ENCODE assay signal across 23 mouse cellular contexts in the genomic region with DNA sequence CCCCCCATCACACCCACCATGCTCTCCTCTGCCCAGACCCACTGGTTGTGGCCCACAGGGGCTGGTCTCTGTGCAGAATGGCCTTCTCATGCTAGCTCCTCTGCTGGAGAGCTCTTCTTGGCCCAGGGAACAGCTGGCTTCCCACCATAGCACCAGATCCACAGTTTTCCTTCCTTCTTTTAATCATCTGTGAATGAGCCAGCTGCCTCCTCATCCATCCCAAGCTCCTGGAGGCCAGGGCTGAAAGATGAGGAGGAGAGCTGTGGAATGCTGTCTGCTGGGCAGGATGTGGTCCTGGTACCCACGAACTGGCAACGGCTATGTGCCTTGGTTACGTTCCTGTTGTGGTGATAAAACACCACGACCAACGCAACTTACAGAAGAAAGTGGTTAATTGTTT.
A peak's percentile ranks its signal among the peaks of the same experiment; 100 is the strongest.
DNase-seq lines count a peak whose midpoint lies in the region; ATAC-seq lines count a peak whose summit lies in the region.
"Had no signal": no experiment of that assay in that cellular context is flagged by ENCODE, and none has a peak within 500 bp of the region (broad histone marks: within the 10 kb centered on the region; RNA-seq: fewer than 3 reads in every experiment).

No protein-coding gene starts in this region.

- H3K36me3 ChIP-seq in midbrain, embryonic 11.5 days (ENCODE audit: control insufficient read depth, insufficient read depth, low read length): no peaks in the 10 kb centered on the region
- no peaks in the 10 kb centered on the region for H3K36me3 ChIP-seq in midbrain, embryonic 10.5 days
- no peaks in the 10 kb centered on the region for H3K36me3 ChIP-seq in heart, embryonic 11.5 days (ENCODE audit: control insufficient read depth, insufficient read depth, low read length)
- H3K36me3 ChIP-seq: G1E had no signal

- no peak overlapping the region for H3K4me3 ChIP-seq in midbrain, embryonic 11.5 days (ENCODE audit: low read depth, low read length)
- no peak overlapping the region for H3K4me3 ChIP-seq in midbrain, embryonic 10.5 days
- no peak overlapping the region for H3K4me3 ChIP-seq in heart, embryonic 11.5 days (ENCODE audit: low read depth, low read length)

- ATAC-seq in frontal cortex, adult (ENCODE audit: low TSS enrichment): peak; percentile 82
- ATAC-seq in midbrain, embryonic 11.5 days (ENCODE audit: low FRiP score): no peak
- ATAC-seq in heart, embryonic 11.5 days (replicated peaks; ENCODE audit: insufficient number of reproducible peaks, low FRiP score, low TSS enrichment): no peak
- ATAC-seq: activated CD4-positive, CD25-positive, alpha-beta regulatory T cell, adult 4 months; CD4-positive, CD25-positive, alpha-beta regulatory T cell, adult 4 months; Patski had no signal

- 93% methylated on average over 5 of the region's 5 CpGs for WGBS in midbrain, embryonic 11.5 days
- WGBS in midbrain, embryonic 10.5 days: 93% methylated on average over 5 of the region's 5 CpGs
- WGBS in heart, embryonic 11.5 days (ENCODE audit: insufficient replicate concordance): 85% methylated on average over 5 of the region's 5 CpGs

- DNase-seq in frontal cortex, postnatal 14 days (ENCODE audit: low spot score in 2 of 2): no peak
- DNase-seq in midbrain, embryonic 11.5 days (ENCODE audit: low spot score, missing footprints): peak; percentile 37
- no peak for DNase-seq in midbrain, embryonic 10.5 days (ENCODE audit: low spot score)
- DNase-seq in right cerebral cortex, adult 18-20 months: peak; percentile 23
- no peak for DNase-seq in right cerebral cortex, postnatal 4 days
- DNase-seq in brain, adult 2 months (ENCODE audit: low read depth, low spot score): peak; percentile 53
- DNase-seq: adrenal gland, adult 2 months; adrenal gland, adult 8-10 months; adrenal gland, postnatal 10 days; adrenal gland, postnatal 14 days; adrenal gland, postnatal 25 days; adrenal gland, postnatal 36 days; B cell, adult 2 months; cerebellum, adult 11 months; cerebellum, adult 11-12 months; cerebellum, adult 18-20 months had no signal

- no peak overlapping the region for H3K4me2 ChIP-seq in midbrain, embryonic 11.5 days
- H3K4me2 ChIP-seq in heart, embryonic 11.5 days: no peak overlapping the region

- H3K4me1 ChIP-seq in midbrain, embryonic 11.5 days (ENCODE audit: control insufficient read depth, insufficient read depth, low read length): no peaks in the 10 kb centered on the region
- peaks cover 7% of the 10 kb centered on the region; the same call in 1 of the 2 replicates for H3K4me1 ChIP-seq in midbrain, embryonic 10.5 days
- H3K4me1 ChIP-seq in heart, embryonic 11.5 days (ENCODE audit: control insufficient read depth, insufficient read depth, low read length): no peaks in the 10 kb centered on the region

- H3K27me3 ChIP-seq in midbrain, embryonic 11.5 days (ENCODE audit: control insufficient read depth, insufficient read depth, low read length): no peaks in the 10 kb centered on the region
- no peaks in the 10 kb centered on the region for H3K27me3 ChIP-seq in midbrain, embryonic 10.5 days (ENCODE audit: low read depth, poor library complexity, severe bottlenecking)
- H3K27me3 ChIP-seq in heart, embryonic 11.5 days (ENCODE audit: control insufficient read depth, insufficient read depth, low read length): no peaks in the 10 kb centered on the region
- H3K27me3 ChIP-seq: CH12.LX, Patski had no signal

- no peaks in the 10 kb centered on the region for H3K9me3 ChIP-seq in midbrain, embryonic 11.5 days (ENCODE audit: control insufficient read depth, low read length)
- no peaks in the 10 kb centered on the region for H3K9me3 ChIP-seq in midbrain, embryonic 10.5 days (replicated peaks)
- no peaks in the 10 kb centered on the region for H3K9me3 ChIP-seq in heart, embryonic 11.5 days (replicated peaks; ENCODE audit: control insufficient read depth, low read length)

- no peak overlapping the region for H3K9ac ChIP-seq in midbrain, embryonic 11.5 days (ENCODE audit: low read length)
- no peak overlapping the region for H3K9ac ChIP-seq in heart, embryonic 11.5 days (ENCODE audit: low read depth, low read length)

- no peak overlapping the region for H3K27ac ChIP-seq in midbrain, embryonic 11.5 days (ENCODE audit: low read depth, low read length)
- no peak overlapping the region for H3K27ac ChIP-seq in midbrain, embryonic 10.5 days (replicated peaks)
- no peak overlapping the region for H3K27ac ChIP-seq in heart, embryonic 11.5 days (ENCODE audit: low read depth, low read length)

Comparison
In these comparisons a context has a peak if more than half of its experiments do, and no peak if none do; other contexts are left out.
1. DNase-seq: peak in midbrain, embryonic 11.5 days (single experiment), right cerebral cortex, adult 18-20 months (single experiment) and brain, adult 2 months (single experiment); none in frontal cortex, postnatal 14 days (0 of 2), midbrain, embryonic 10.5 days (single experiment) and right cerebral cortex, postnatal 4 days (single experiment).